Mouse (Mus musculus) right cerebral cortex, postnatal 14 days (tissue): Measurements from ENCODE around the gene Iqcg.

Experiments
- DNase-seq: peaks from one replicate; pipeline ENCODE4 v3.0.0; 2022

Iqcg gene

GRCm38 (mm10) chr16:33049809-33050208 lies 6.2 kb downstream of the Iqcg start:
- no peak for DNase-seq

- DNase-seq, result no peak
Observed at GRCm38 (mm10) chr16:33048686-33049085, 7.3 kb downstream of the Iqcg start.

GRCm38 (mm10) chr16:33048004-33048403 lies 8.0 kb downstream of the Iqcg start:
- DNase-seq, result no peak

GRCm38 (mm10) chr16:33043268-33043667 lies 12.8 kb downstream of the Iqcg start:
- DNase-seq, result no peak

- DNase-seq, result no peak
Observed at GRCm38 (mm10) chr16:33042682-33043081, 13.3 kb downstream of the Iqcg start.

- no peak for DNase-seq
Observed at GRCm38 (mm10) chr16:33036006-33036405, 20.0 kb downstream of the Iqcg start.

- DNase-seq, result peak; percentile 46
Observed at GRCm38 (mm10) chr16:33026357-33026756, 29.7 kb downstream of the Iqcg start.

GRCm38 (mm10) chr16:33024456-33025104 lies 31.4 kb downstream of the Iqcg start:
- DNase-seq, result no peak

GRCm38 (mm10) chr16:33023750-33024149 lies 32.3 kb downstream of the Iqcg start:
- peak; percentile 85 for DNase-seq

GRCm38 (mm10) chr16:33021381-33021780 lies 34.6 kb downstream of the Iqcg start:
- no peak for DNase-seq

- no peak for DNase-seq
Observed at GRCm38 (mm10) chr16:33019117-33019770, 36.8 kb downstream of the Iqcg start.

GRCm38 (mm10) chr16:33017677-33018349 lies 38.2 kb downstream of the Iqcg start:
- no peak for DNase-seq

GRCm38 (mm10) chr16:33015986-33016385 lies 40.0 kb downstream of the Iqcg start:
- DNase-seq, result no peak

GRCm38 (mm10) chr16:33015396-33015907 lies 40.6 kb downstream of the Iqcg start:
- no peak for DNase-seq

- no peak for DNase-seq
Observed at GRCm38 (mm10) chr16:33014921-33015320, 41.1 kb downstream of the Iqcg start.

- DNase-seq, result no peak
Observed at GRCm38 (mm10) chr16:33013801-33014200, 42.2 kb downstream of the Iqcg start.

- DNase-seq, result no peak
Observed at GRCm38 (mm10) chr16:33010166-33010565, 45.9 kb downstream of the Iqcg start.

- DNase-seq, result no peak
Observed at GRCm38 (mm10) chr16:33007436-33007835, 48.6 kb downstream of the Iqcg start.

- DNase-seq, result no peak
Observed at GRCm38 (mm10) chr16:33006888-33007287, 49.1 kb downstream of the Iqcg start.

- no peak for DNase-seq
Observed at GRCm38 (mm10) chr16:33005216-33005615, 50.8 kb downstream of the Iqcg start.

GRCm38 (mm10) chr16:32992158-32992557 lies 63.9 kb downstream of the Iqcg start:
- no peak for DNase-seq

GRCm38 (mm10) chr16:32984631-32985030 lies 71.4 kb downstream of the Iqcg start:
- DNase-seq, result no peak

GRCm38 (mm10) chr16:32981405-32981804 lies 74.6 kb downstream of the Iqcg start:
- no peak for DNase-seq

- no peak for DNase-seq
Observed at GRCm38 (mm10) chr16:32980227-32980626, 75.8 kb downstream of the Iqcg start.
